Mouse (Mus musculus) spleen, postnatal 4 days (tissue): ENCODE measurements around the gene Vrtn.
A peak's percentile ranks its signal among the peaks of the same experiment; 100 is the strongest.

Experiments used
- DNase-seq, 2 experiments: peaks; one replicate each; pipeline ENCODE4 v3.0.0; 2022; ENCODE audit warnings: low spot score in 2 of 2

Vrtn gene

DNA sequence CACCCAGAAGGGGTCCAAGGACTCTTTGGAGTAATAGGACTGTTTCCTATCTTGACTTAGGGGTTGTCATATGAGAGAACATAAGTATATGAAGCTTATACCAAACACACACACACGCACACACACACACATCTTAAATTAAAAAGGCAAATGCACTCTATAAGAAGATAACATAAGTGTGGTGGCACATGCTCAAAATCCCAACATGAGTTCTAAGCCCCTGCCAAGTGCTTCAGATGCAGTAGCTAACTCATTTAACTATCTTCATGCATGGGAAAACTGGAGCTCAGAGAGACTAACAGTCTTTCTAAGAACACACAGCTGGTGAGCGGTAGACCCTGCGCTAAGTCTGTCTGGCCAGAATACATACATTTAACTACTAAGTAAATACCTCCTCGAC lies 46.7 kb downstream of the Vrtn start:
- no peak for DNase-seq

GRCm38 (mm10) chr12:84689051-84689450 lies 48.2 kb downstream of the Vrtn start:
- DNase-seq: no peak

GRCm38 (mm10) chr12:84691347-84691746 lies 50.5 kb downstream of the Vrtn start:
- no peak for DNase-seq

DNA sequence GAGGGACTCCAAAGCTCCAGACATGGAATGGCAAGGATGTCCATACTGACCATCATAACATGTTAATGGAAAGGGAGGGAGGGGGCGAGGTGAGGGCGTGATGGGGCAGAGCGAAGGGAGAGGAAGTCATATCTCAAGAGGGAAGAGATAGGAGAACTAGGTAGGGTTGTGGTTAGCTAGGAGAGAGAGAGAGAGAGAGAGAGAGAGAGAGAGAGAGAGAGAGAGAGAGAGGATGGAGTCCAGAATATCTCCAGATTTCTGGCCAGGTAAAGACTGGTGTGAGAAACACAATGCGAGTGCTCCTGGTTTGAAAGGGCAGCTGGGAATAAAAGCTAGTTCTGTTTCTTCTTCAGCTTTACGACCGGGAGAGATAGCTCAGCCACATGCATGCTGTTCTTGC lies 51.3 kb downstream of the Vrtn start:
- no peak for DNase-seq

DNA sequence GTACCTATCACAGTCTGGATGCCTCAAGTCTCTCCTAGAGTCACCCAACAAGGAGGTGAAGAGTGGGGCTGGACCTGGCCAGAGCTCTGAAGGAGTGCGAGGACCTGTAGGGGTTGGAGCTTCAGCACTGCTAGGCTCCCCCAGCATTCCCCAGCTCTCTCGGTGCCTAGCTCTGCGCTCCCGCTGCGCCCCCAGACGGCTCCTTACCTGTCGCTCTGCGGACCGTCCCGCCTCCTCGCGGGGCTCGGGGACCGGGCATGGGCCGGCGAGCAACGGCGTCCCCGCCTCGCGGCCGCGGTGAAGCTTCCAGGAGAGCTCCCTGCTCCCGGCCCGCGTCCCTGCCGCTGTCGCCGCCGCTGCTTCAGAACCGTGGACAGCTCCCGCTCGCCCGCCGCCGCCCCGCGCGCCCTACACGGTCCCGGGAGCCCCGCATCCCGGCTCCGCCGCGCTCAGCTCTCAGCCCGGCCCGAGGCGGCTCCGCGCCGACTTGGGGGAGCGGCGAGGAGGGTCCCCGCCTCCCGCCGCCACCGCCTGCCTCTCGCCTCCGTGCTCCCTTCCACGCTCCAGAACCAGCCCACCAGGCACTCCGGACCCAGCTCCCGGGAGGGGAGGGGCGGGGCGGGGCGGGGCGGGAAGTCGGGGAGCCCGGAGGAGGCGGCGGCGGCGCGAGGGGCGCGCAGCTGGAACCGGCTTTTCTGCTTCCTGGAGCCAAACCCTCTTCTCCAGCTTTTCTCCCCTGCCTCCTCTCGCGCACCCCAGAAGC lies 57.7 kb downstream of the Vrtn start, which contains the start of gene Syndig1l:
Syndig1l (minus strand) TSS at position 513 of the 763 bp plus-strand sequence.
- DNase-seq: peak; percentile 65 to 89
